Mouse (Mus musculus): ENCODE results near the gene Arhgap27.

GRCm38 (mm10) chr11:103396682-103397081, 33.2 kb upstream of the Arhgap27 start:
- no peak for TF ChIP-seq CTCF (IDR thresholded peaks at IDR 0.05; ENCODE audit: low read depth)
- no peak for TF ChIP-seq EP300 (optimal IDR thresholded peaks at IDR 0.05)

Data from stomach, postnatal 0 days (tissue).